Mouse (Mus musculus) midbrain, postnatal 0 days (tissue): ENCODE results near the gene Tenm4. TPM values are rescaled to one million over a fixed set of nuclear protein-coding genes. Genes with fewer than 3 reads are reported as not detected.

Experiments used
- ATAC-seq: fragments of 200-750 bp; cut with Nextera tagmentation; 2 replicates; pipeline ENCODE4 v1.8.0; 2017; ENCODE audit warnings: moderate number of reproducible peaks, mild to moderate bottlenecking, moderate TSS enrichment, moderate library complexity; ENCODE audit not compliant: low FRiP score
- DNase-seq: peaks from one replicate; pipeline ENCODE4 v3.0.0-alpha.2; 2015; ENCODE audit warnings: low spot score
- H3K27ac ChIP-seq: fragments of 300-500 bp; sonication (generic); 2 replicates; pipeline ENCODE4 v1.5.1; 2014; ENCODE audit warnings: low read depth, mild to moderate bottlenecking, low read length, mixed read lengths
- H3K27me3 ChIP-seq: fragments of 300-500 bp; sonication (generic); 2 replicates; pipeline ENCODE4 v1.6.1; 2014; ENCODE audit warnings: low read length, control low read depth, mixed read lengths; ENCODE audit not compliant: insufficient read depth
- H3K36me3 ChIP-seq: fragments of 300-500 bp; sonication (generic); 2 replicates; pipeline ENCODE4 v1.6.1; 2014; ENCODE audit warnings: low read length, control low read depth, mixed read lengths; ENCODE audit not compliant: insufficient read depth
- H3K4me1 ChIP-seq: fragments of 300-500 bp; sonication (generic); 2 replicates; pipeline ENCODE4 v1.6.1; 2014; ENCODE audit warnings: mild to moderate bottlenecking, control low read depth, antibody characterized with exemption, low read length, mixed read lengths; ENCODE audit not compliant: insufficient read depth
- H3K4me2 ChIP-seq: fragments of 300-500 bp; sonication (generic); 2 replicates; pipeline ENCODE4 v1.6.1; 2014; ENCODE audit warnings: low read depth, mild to moderate bottlenecking, low read length, mixed read lengths; ENCODE audit not compliant: poor library complexity, severe bottlenecking
- H3K4me3 ChIP-seq: fragments of 300-500 bp; sonication (generic); 2 replicates; pipeline ENCODE4 v1.5.1; 2014; ENCODE audit warnings: low read depth, mild to moderate bottlenecking, low read length, moderate library complexity
- H3K9ac ChIP-seq: fragments of 300-500 bp; sonication (generic); replicated peaks from 2 replicates; pipeline ENCODE4 v1.6.1; 2014; ENCODE audit warnings: mild to moderate bottlenecking, low read length, moderate library complexity, mixed read lengths; ENCODE audit not compliant: poor library complexity, severe bottlenecking
- H3K9me3 ChIP-seq: fragments of 300-500 bp; sonication (generic); 2 replicates; pipeline ENCODE4 v1.6.1; 2016; ENCODE audit warnings: low read length, control low read depth
- CTCF ChIP-seq: IDR thresholded peaks from 2 replicates; pipeline ENCODE4 v1.5.1; 2016; ENCODE audit warnings: antibody characterized with exemption, mild to moderate bottlenecking
- WGBS: fragments of 180-500 bp; shearing (Covaris S2); extraction: QIAGEN DNeasy Blood & Tissue Kit; methylation state at CpG from one replicate; pipeline ENCODE4 v1.1.7; 2014; 5-methylcytosine and 5-hydroxymethylcytosine counted together
- polyA plus RNA-seq: library from polyadenylated mRNA; unstranded; fragments of >200 nt; fragmentation: Nextera tagmentation; extraction: Ambion mirVana; gene quantifications from 2 replicates; pipeline ENCODE4 v1.2.1, GENCODE M21; 2015
- total RNA-seq: library from RNA; depleted of rRNA; stranded (reverse); fragments of >200 nt; gene quantifications from 2 replicates; pipeline ENCODE4 v1.2.3, GENCODE M21; 2014

Tenm4 gene
- total and polyA plus RNA-seq, 2 experiments from 2014 or later: 35.9 to 56.0 TPM

DNA sequence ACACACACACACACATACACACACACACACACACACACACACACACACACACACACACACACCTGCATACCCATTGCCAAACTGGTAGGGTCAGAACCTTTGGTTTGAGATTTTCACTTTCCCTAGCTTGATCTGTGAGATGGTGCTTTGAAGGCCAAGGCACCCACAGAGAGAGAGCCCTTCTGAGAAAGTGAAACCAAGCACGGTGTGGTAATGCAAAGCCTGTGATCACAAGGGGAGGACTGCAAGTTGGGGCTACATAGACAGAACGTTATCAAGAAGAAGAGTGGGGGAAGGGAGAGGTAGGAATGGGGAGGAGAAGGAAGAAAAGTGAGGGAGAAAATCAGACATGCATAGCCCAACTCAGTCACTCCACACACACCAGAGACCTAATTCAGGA, 285.6 kb downstream of the Tenm4 start:
- 49% methylated on average over 2 of the region's 2 CpGs for WGBS
- no peak for TF ChIP-seq CTCF
- no peak overlapping the region for H3K9ac ChIP-seq
- no peaks in the 10 kb centered on the region for H3K4me1 ChIP-seq
- no peaks in the 10 kb centered on the region for H3K9me3 ChIP-seq
- H3K27me3 ChIP-seq: no peaks in the 10 kb centered on the region
- no peaks in the 10 kb centered on the region for H3K36me3 ChIP-seq
- H3K4me2 ChIP-seq: no peak overlapping the region
- DNase-seq (no peak), ATAC-seq (no peak)
- H3K4me3 ChIP-seq: no peak overlapping the region
- H3K27ac ChIP-seq: no peak overlapping the region

GRCm38 (mm10) chr7:96457891-96458290, 286.8 kb downstream of the Tenm4 start:
- 76% methylated on average over 2 of the region's 2 CpGs for WGBS
- no peak overlapping the region for H3K27ac ChIP-seq
- no peak for ATAC-seq

DNA sequence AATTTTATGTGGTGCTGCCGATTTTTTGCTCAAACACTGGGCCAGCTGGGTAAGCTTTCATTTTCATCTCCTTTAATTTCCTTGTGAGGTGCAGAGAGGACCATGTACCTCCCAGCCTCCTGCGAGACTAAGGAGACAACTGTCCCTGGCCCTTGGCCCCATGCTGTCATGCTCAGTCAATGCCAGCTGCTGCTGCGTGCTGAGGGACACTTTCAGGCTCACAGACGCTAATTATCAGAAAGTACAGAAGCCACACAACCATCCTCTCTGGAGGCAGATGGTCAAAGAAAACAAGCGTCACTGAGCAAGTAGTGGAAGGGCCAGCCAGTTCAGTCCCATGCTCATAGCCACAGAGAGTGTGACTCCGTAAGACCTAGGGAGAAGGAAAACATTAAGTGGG, 287.9 kb downstream of the Tenm4 start:
- Histone ChIP-seq H3K4me3 (no peak overlapping the region), H3K27ac (no peak overlapping the region), H3K9me3 (no peaks in the 10 kb centered on the region), H3K4me2 (no peak overlapping the region), H3K36me3 (no peaks in the 10 kb centered on the region), H3K4me1 (no peaks in the 10 kb centered on the region), H3K9ac (no peak overlapping the region), H3K27me3 (no peaks in the 10 kb centered on the region)
- ATAC-seq (no peak), DNase-seq (no peak)
- no peak for TF ChIP-seq CTCF
- 72% methylated on average over 6 of the region's 6 CpGs for WGBS

More at GRCm38 (mm10) chr7:96457891-96458290, 286.8 kb downstream of the Tenm4 start:
- no peak overlapping the region for H3K4me2 ChIP-seq
- no peak for TF ChIP-seq CTCF
- DNase-seq: no peak
- H3K9ac ChIP-seq: no peak overlapping the region
- H3K36me3 ChIP-seq: no peaks in the 10 kb centered on the region
- no peaks in the 10 kb centered on the region for H3K27me3 ChIP-seq
- no peaks in the 10 kb centered on the region for H3K4me1 ChIP-seq
- H3K9me3 ChIP-seq: no peaks in the 10 kb centered on the region
- H3K4me3 ChIP-seq: no peak overlapping the region

GRCm38 (mm10) chr7:96466761-96467160, 295.7 kb downstream of the Tenm4 start:
- no peak overlapping the region for H3K27ac ChIP-seq
- H3K27me3 ChIP-seq: no peaks in the 10 kb centered on the region
- ATAC-seq: no peak
- H3K4me3 ChIP-seq: no peak overlapping the region
- H3K4me1 ChIP-seq: no peaks in the 10 kb centered on the region
- H3K9me3 ChIP-seq: no peaks in the 10 kb centered on the region
- no peak for DNase-seq
- WGBS: 83% methylated on average over 3 of the region's 3 CpGs
- TF ChIP-seq CTCF: no peak
- H3K9ac ChIP-seq: no peak overlapping the region
- no peak overlapping the region for H3K4me2 ChIP-seq
- no peaks in the 10 kb centered on the region for H3K36me3 ChIP-seq

DNA sequence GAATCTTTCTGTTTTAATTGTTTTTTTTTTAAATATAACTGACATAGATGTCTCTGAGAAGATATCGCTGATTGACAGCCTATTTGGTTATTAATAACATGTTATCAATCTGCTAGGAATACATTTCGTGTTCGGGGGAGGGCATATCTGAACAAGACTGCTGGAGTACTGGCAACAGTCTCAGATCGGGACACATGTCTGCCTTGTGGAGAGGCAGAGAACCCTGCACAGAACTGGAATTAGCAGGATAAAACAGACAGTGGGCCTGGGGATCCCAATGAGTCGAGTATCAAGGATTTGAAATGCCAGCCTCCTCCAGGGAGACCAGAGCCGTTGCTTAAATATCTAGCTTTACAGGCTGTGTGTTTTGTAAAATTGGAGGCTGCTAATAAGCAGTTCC, 299.8 kb downstream of the Tenm4 start:
- Histone ChIP-seq H3K27ac (no peak overlapping the region), H3K4me3 (no peak overlapping the region), H3K9ac (no peak overlapping the region), H3K4me2 (no peak overlapping the region), H3K9me3 (no peaks in the 10 kb centered on the region), H3K27me3 (no peaks in the 10 kb centered on the region), H3K36me3 (no peaks in the 10 kb centered on the region), H3K4me1 (no peaks in the 10 kb centered on the region)
- ATAC-seq (no peak), DNase-seq (no peak)
- no peak for TF ChIP-seq CTCF
- 76% methylated on average over 6 of the region's 6 CpGs for WGBS

- peak; percentile 63; the same call in 1 of the 2 replicates for ATAC-seq
- peak; percentile 92 for DNase-seq
- Histone ChIP-seq H3K9ac (no peak overlapping the region), H3K27ac (no peak overlapping the region), H3K36me3 (no peaks in the 10 kb centered on the region), H3K27me3 (no peaks in the 10 kb centered on the region), H3K9me3 (no peaks in the 10 kb centered on the region), H3K4me2 (no peak overlapping the region), H3K4me3 (no peak overlapping the region), H3K4me1 (no peaks in the 10 kb centered on the region)
- WGBS: 80% methylated on average over 11 of the region's 11 CpGs
- TF ChIP-seq CTCF: no peak
Observed at GRCm38 (mm10) chr7:96474560-96475089, 303.6 kb downstream of the Tenm4 start.
